Mouse (Mus musculus) liver, adult 2 months (tissue): ENCODE results near the gene Krt79.
A peak's percentile ranks its signal among the peaks of the same experiment; 100 is the strongest.

Experiments
- CTCF ChIP-seq: fragments of 200-500 bp; IDR thresholded peaks from 2 replicates; pipeline ENCODE4 v1.5.1; 2011; ENCODE audit warnings: low read depth, low read length, control low read depth
- POLR2A ChIP-seq: fragments of 200-500 bp; IDR thresholded peaks from 2 replicates; pipeline ENCODE4 v1.6.1; 2011; ENCODE audit warnings: low read length, control low read depth; ENCODE audit not compliant: insufficient read depth; ENCODE audit errors: extremely low read depth

GRCm38 (mm10) chr15:101988714-101989113 is 48.6 kb upstream of the Krt79 start:
- no peak for TF ChIP-seq POLR2A
- TF ChIP-seq CTCF, result peak; percentile 35
